17 mouse cellular contexts compared by ENCODE assay signal in the genomic region with DNA sequence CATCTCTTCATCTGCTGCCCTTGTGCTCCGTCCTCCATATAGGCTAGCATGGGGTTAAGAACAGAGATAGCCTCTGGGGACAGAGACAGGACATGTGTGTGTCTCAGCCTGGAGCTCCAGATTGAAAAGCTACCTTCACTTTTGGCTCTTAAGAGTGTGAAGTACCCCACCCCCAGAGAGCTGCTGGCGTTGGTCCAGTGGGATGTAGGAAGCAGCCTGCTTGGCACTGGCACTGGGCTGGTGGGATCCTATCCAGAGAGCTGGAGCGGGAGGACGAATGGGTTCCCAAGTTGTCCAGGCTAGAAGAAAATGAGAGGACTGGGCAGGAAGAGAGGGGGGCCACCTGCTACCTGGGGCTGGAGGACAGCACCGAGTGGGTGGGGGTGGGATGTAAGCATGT. TPM values are rescaled to one million over a fixed set of nuclear protein-coding genes. Genes with fewer than 3 reads are reported as not detected.
DNase-seq lines count a peak whose midpoint lies in the region; ATAC-seq lines count a peak whose summit lies in the region.
"Had no signal": no experiment of that assay in that cellular context is flagged by ENCODE, and none has a peak within 500 bp of the region (broad histone marks: within the 10 kb centered on the region; RNA-seq: fewer than 3 reads in every experiment).

No protein-coding gene starts in this region.

- H3K4me1 ChIP-seq in embryonic facial prominence, embryonic 10.5 days = peaks cover 15% of the 10 kb centered on the region
- H3K4me1 ChIP-seq: liver, embryonic 15.5 days had no signal

- WGBS in embryonic facial prominence, embryonic 10.5 days = 88% methylated on average over 5 of the region's 5 CpGs

- no peak overlapping the region for H3K4me3 ChIP-seq in embryonic facial prominence, embryonic 10.5 days
- H3K4me3 ChIP-seq: embryonic facial prominence, embryonic 12.5 days; heart, adult 2 months; liver, embryonic 15.5 days; megakaryocyte, embryonic 14.5 days had no signal

- no peak overlapping the region for H3K27ac ChIP-seq in embryonic facial prominence, embryonic 10.5 days (replicated peaks)
- H3K27ac ChIP-seq: embryonic facial prominence, embryonic 12.5 days; heart, adult 2 months; liver, embryonic 15.5 days had no signal

- no peak for DNase-seq in frontal cortex, postnatal 14 days (ENCODE audit: low spot score in 2 of 2)
- DNase-seq in left cerebral cortex, adult 18-20 months (ENCODE audit: low spot score in 2 of 2) = peak; percentile 62 to 65
- no peak for DNase-seq in left cerebral cortex, adult 11 months (ENCODE audit: low spot score)
- DNase-seq in cerebellum, postnatal 10 days = peak; percentile 93 to 96
- peak; percentile 42 to 77 for DNase-seq in left cerebral cortex, postnatal 25 days (ENCODE audit: low spot score in 2 of 2)
- no peak for DNase-seq in heart, postnatal 25 days (ENCODE audit: low spot score)
- DNase-seq in embryonic facial prominence, embryonic 10.5 days (ENCODE audit: low spot score) = no peak
- DNase-seq: heart, adult 2 months; heart, postnatal 36 days; thymus, postnatal 36 days had no signal

- intact Hi-C loops in left cerebral cortex, postnatal 25 days (cut with DNase I) = no loop called here
- intact Hi-C loops in heart, postnatal 25 days (cut with DNase I) = no loop called here

- H3K27me3 ChIP-seq in embryonic facial prominence, embryonic 10.5 days (replicated peaks; ENCODE audit: low read depth, poor library complexity, severe bottlenecking) = no peaks in the 10 kb centered on the region
- H3K27me3 ChIP-seq: embryonic facial prominence, embryonic 12.5 days; liver, embryonic 15.5 days had no signal

- H3K36me3 ChIP-seq in embryonic facial prominence, embryonic 10.5 days (replicated peaks) = no peaks in the 10 kb centered on the region
- H3K36me3 ChIP-seq: embryonic facial prominence, embryonic 12.5 days; liver, embryonic 15.5 days had no signal

- no peaks in the 10 kb centered on the region for H3K9me3 ChIP-seq in embryonic facial prominence, embryonic 10.5 days
- H3K9me3 ChIP-seq: embryonic facial prominence, embryonic 12.5 days; liver, embryonic 15.5 days; megakaryocyte, embryonic 14.5 days had no signal

- peak; percentile 22; the same call in 1 of the 2 replicates for ATAC-seq in frontal cortex, adult (ENCODE audit: low TSS enrichment)
- ATAC-seq: intestine, postnatal 0 days had no signal

RNA-seq across cellular contexts. Expression of gene AL607142.1, which starts 46.4 kb away (rescaled TPM):
- not detected for total RNA-seq in left cerebral cortex, adult 18-20 months (2021)
- not detected for total RNA-seq in left cerebral cortex, postnatal 25 days (2021)
- not detected for total RNA-seq in heart, postnatal 25 days (2021)
- not detected in 2 replicates for polyA plus RNA-seq in embryonic facial prominence, embryonic 10.5 days (2016; fragmentation: Nextera tagmentation; extraction: Ambion mirVana)
- total RNA-seq: heart, adult 2 months; heart, postnatal 36 days had no signal
- polyA plus RNA-seq: embryonic facial prominence, embryonic 12.5 days; frontal cortex, adult 2 months; heart, adult 2 months; intestine, postnatal 0 days; liver, embryonic 15.5 days; stomach, embryonic 14.5 days had no signal

Comparison
In these comparisons a context has a peak if more than half of its experiments do, and no peak if none do; other contexts are left out.
1. DNase-seq: peak in left cerebral cortex, adult 18-20 months (2 of 2), cerebellum, postnatal 10 days (2 of 2) and left cerebral cortex, postnatal 25 days (2 of 2); none in frontal cortex, postnatal 14 days (0 of 2), left cerebral cortex, adult 11 months (single experiment), heart, postnatal 25 days (single experiment) and embryonic facial prominence, embryonic 10.5 days (single experiment).